Mouse (Mus musculus): ENCODE data around the gene Pim1. TPM values are rescaled to one million over a fixed set of nuclear protein-coding genes. Genes with fewer than 3 reads are reported as not detected.

Gene Pim1
- polyA plus RNA-seq, 1 experiment from 2014 or later: 7.2 TPM

DNA sequence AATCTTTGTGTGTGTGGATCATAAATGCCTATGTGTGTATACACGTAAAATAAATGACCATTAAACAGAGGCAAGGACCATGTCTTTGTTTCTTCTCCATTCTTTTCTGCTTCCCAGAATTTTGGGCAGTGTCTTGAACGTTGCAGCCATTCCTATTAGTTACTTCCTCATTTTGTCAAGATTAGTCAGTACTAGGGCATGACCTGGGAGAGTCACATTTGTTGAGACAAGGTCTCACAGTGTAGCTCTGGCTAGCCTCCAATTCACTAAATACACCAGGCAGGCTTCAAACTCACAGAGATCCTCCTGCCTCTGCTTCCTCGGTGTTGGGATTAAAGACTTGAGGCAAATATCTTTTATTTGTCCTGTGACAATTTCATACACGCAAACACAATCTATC is 12.3 kb upstream of the Pim1 start:
- 95% methylated on average over 4 of the region's 4 CpGs for WGBS
- Histone ChIP-seq H3K4me1 (ENCODE audit: control insufficient read depth, insufficient read depth, low read depth, low read length) (no peaks in the 10 kb centered on the region), H3K9me3 (ENCODE audit: control insufficient read depth, low read length) (no peaks in the 10 kb centered on the region; the same call in 1 of the 2 replicates), H3K36me3 (ENCODE audit: control insufficient read depth, insufficient read depth, low read length) (no peaks in the 10 kb centered on the region), H3K9ac (ENCODE audit: low read depth, low read length) (no peak overlapping the region), H3K4me3 (ENCODE audit: low read length) (no peak overlapping the region), H3K27me3 (replicated peaks; ENCODE audit: control insufficient read depth, insufficient read depth, low read length) (no peaks in the 10 kb centered on the region), H3K27ac (ENCODE audit: low read depth, low read length) (no peak overlapping the region), H3K4me2 (ENCODE audit: low read length) (no peak overlapping the region)
- no peak for ATAC-seq

GRCm38 (mm10) chr17:29480256-29480655 is 10.3 kb upstream of the Pim1 start:
- 90% methylated on average over 2 of the region's 2 CpGs for WGBS
- H3K27ac ChIP-seq (ENCODE audit: low read depth, low read length): no peak overlapping the region
- ATAC-seq: no peak
- H3K27me3 ChIP-seq (replicated peaks; ENCODE audit: control insufficient read depth, insufficient read depth, low read length): no peaks in the 10 kb centered on the region
- no peak overlapping the region for H3K9ac ChIP-seq (ENCODE audit: low read depth, low read length)
- no peak overlapping the region for H3K4me2 ChIP-seq (ENCODE audit: low read length)
- no peaks in the 10 kb centered on the region; the same call in 1 of the 2 replicates for H3K9me3 ChIP-seq (ENCODE audit: control insufficient read depth, low read length)
- no peaks in the 10 kb centered on the region for H3K4me1 ChIP-seq (ENCODE audit: control insufficient read depth, insufficient read depth, low read depth, low read length)
- H3K36me3 ChIP-seq (ENCODE audit: control insufficient read depth, insufficient read depth, low read length): no peaks in the 10 kb centered on the region
- H3K4me3 ChIP-seq (ENCODE audit: low read length): no peak overlapping the region

DNA sequence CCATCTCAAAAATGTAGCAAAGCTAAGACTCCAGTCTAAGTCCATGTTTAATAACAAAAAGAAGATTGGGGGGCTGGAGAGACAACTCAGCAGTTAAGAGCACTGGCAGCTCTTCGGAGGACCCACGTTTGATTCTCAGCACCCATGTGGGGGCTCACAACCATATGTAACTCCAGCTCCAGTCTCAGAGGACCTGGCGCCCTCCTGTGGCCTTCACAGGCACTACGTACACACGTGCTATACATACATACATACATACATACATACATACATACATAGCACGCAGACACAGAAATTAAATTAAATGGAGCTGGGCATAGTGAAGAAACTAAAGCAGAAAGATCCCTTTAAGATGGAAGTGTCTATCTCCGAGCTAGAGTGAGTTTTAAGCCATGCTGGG is 7.9 kb upstream of the Pim1 start:
- no peak for ATAC-seq
- H3K36me3 ChIP-seq (ENCODE audit: control insufficient read depth, insufficient read depth, low read length): no peaks in the 10 kb centered on the region
- 92% methylated on average over 7 of the region's 7 CpGs for WGBS

GRCm38 (mm10) chr17:29483282-29483681 is 7.3 kb upstream of the Pim1 start:
- H3K36me3 ChIP-seq (ENCODE audit: control insufficient read depth, insufficient read depth, low read length): no peaks in the 10 kb centered on the region
- no peak overlapping the region for H3K27ac ChIP-seq (ENCODE audit: low read depth, low read length)
- H3K4me2 ChIP-seq (ENCODE audit: low read length): no peak overlapping the region
- no peak overlapping the region for H3K4me3 ChIP-seq (ENCODE audit: low read length)
- H3K4me1 ChIP-seq (ENCODE audit: control insufficient read depth, insufficient read depth, low read depth, low read length): no peaks in the 10 kb centered on the region
- no peak overlapping the region for H3K9ac ChIP-seq (ENCODE audit: low read depth, low read length)
- no peak for ATAC-seq
- WGBS: 91% methylated on average over 2 of the region's 2 CpGs
- H3K27me3 ChIP-seq (replicated peaks; ENCODE audit: control insufficient read depth, insufficient read depth, low read length): no peaks in the 10 kb centered on the region
- H3K9me3 ChIP-seq (ENCODE audit: control insufficient read depth, low read length): no peaks in the 10 kb centered on the region; the same call in 1 of the 2 replicates

More for the DNA sequence above, 7.9 kb upstream of the Pim1 start:
- Histone ChIP-seq H3K9me3 (ENCODE audit: control insufficient read depth, low read length) (no peaks in the 10 kb centered on the region; the same call in 1 of the 2 replicates), H3K4me1 (ENCODE audit: control insufficient read depth, insufficient read depth, low read depth, low read length) (no peaks in the 10 kb centered on the region), H3K4me3 (ENCODE audit: low read length) (no peak overlapping the region), H3K9ac (ENCODE audit: low read depth, low read length) (no peak overlapping the region), H3K27ac (ENCODE audit: low read depth, low read length) (no peak overlapping the region), H3K4me2 (ENCODE audit: low read length) (no peak overlapping the region), H3K27me3 (replicated peaks; ENCODE audit: control insufficient read depth, insufficient read depth, low read length) (no peaks in the 10 kb centered on the region)

- Histone ChIP-seq H3K4me3 (ENCODE audit: low read length) (no peak overlapping the region), H3K4me2 (ENCODE audit: low read length) (no peak overlapping the region), H3K27ac (ENCODE audit: low read depth, low read length) (no peak overlapping the region), H3K9ac (ENCODE audit: low read depth, low read length) (no peak overlapping the region), H3K9me3 (ENCODE audit: control insufficient read depth, low read length) (no peaks in the 10 kb centered on the region; the same call in 1 of the 2 replicates), H3K36me3 (ENCODE audit: control insufficient read depth, insufficient read depth, low read length) (no peaks in the 10 kb centered on the region), H3K4me1 (ENCODE audit: control insufficient read depth, insufficient read depth, low read depth, low read length) (peaks cover 4% of the 10 kb centered on the region), H3K27me3 (replicated peaks; ENCODE audit: control insufficient read depth, insufficient read depth, low read length) (no peaks in the 10 kb centered on the region)
- 90% methylated on average over 2 of the region's 2 CpGs for WGBS
- no peak for ATAC-seq
These were observed 6.1 kb upstream of the Pim1 start for GRCm38 (mm10) chr17:29484431-29484830.

GRCm38 (mm10) chr17:29485336-29486233 is 5.0 kb upstream of the Pim1 start:
- H3K4me3 ChIP-seq (ENCODE audit: low read length): no peak overlapping the region
- H3K9me3 ChIP-seq (ENCODE audit: control insufficient read depth, low read length): no peaks in the 10 kb centered on the region; the same call in 1 of the 2 replicates
- no peak for ATAC-seq
- H3K27me3 ChIP-seq (replicated peaks; ENCODE audit: control insufficient read depth, insufficient read depth, low read length): no peaks in the 10 kb centered on the region
- H3K9ac ChIP-seq (ENCODE audit: low read depth, low read length): no peak overlapping the region
- peaks cover 4% of the 10 kb centered on the region for H3K4me1 ChIP-seq (ENCODE audit: control insufficient read depth, insufficient read depth, low read depth, low read length)
- H3K36me3 ChIP-seq (ENCODE audit: control insufficient read depth, insufficient read depth, low read length): no peaks in the 10 kb centered on the region
- WGBS: 77% methylated on average over 3 of the region's 3 CpGs
- no peak overlapping the region for H3K27ac ChIP-seq (ENCODE audit: low read depth, low read length)
- H3K4me2 ChIP-seq (ENCODE audit: low read length): no peak overlapping the region

DNA sequence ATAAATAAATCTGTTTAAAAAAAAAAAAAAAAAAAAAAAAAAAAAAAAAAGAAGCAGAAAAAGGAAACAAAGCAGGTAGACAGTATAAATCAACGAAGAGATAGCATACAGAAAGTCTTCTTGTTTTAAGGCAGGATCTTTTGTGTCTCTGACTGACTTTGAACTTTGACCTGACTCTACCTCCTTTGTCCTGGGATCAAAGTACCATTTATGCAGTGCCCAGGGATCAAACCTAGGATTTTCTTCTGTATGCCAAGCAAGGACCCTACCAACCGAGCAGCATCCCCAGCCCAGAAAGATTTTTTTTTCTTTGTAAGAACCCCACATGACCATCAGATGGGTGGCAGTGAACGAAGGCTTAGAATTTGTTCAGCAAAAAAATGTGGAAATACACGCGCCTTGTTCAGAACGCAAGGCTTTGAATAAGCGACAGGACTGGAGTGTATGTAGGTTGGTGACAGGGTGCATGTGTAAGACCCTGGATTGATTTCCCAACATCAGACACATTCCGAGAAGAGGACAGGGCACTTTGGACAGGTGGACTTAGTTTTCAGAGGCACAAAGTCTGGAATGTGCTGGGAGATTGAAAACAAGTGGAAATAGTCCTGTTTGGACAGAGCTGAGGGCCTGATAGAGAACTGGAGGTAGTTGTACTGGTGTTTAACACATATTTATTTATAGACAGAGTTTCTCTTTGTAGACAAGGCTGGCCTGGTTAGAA is 2.1 kb upstream of the Pim1 start:
- no peak for ATAC-seq
- no peak overlapping the region for H3K4me3 ChIP-seq (ENCODE audit: low read length)
- no peaks in the 10 kb centered on the region for H3K27me3 ChIP-seq (replicated peaks; ENCODE audit: control insufficient read depth, insufficient read depth, low read length)
- no peak overlapping the region for H3K9ac ChIP-seq (ENCODE audit: low read depth, low read length)
- H3K27ac ChIP-seq (ENCODE audit: low read depth, low read length): no peak overlapping the region
- WGBS: 75% methylated on average over 8 of the region's 8 CpGs
- H3K4me1 ChIP-seq (ENCODE audit: control insufficient read depth, insufficient read depth, low read depth, low read length): peaks cover 8% of the 10 kb centered on the region
- no peaks in the 10 kb centered on the region for H3K36me3 ChIP-seq (ENCODE audit: control insufficient read depth, insufficient read depth, low read length)
- H3K4me2 ChIP-seq (ENCODE audit: low read length): no peak overlapping the region; the same call in 1 of the 2 replicates
- no peaks in the 10 kb centered on the region for H3K9me3 ChIP-seq (ENCODE audit: control insufficient read depth, low read length)

GRCm38 (mm10) chr17:29488978-29489970 is 1.3 kb upstream of the Pim1 start:
- Histone ChIP-seq H3K27ac (ENCODE audit: low read depth, low read length) (peak overlapping the region; percentile 76), H3K27me3 (replicated peaks; ENCODE audit: control insufficient read depth, insufficient read depth, low read length) (no peaks in the 10 kb centered on the region), H3K4me1 (ENCODE audit: control insufficient read depth, insufficient read depth, low read depth, low read length) (peaks cover 8% of the 10 kb centered on the region), H3K9me3 (ENCODE audit: control insufficient read depth, low read length) (no peaks in the 10 kb centered on the region), H3K4me3 (ENCODE audit: low read length) (peak overlapping the region; percentile 94), H3K36me3 (ENCODE audit: control insufficient read depth, insufficient read depth, low read length) (no peaks in the 10 kb centered on the region), H3K4me2 (ENCODE audit: low read length) (peak overlapping the region; percentile 65), H3K9ac (ENCODE audit: low read depth, low read length) (peak overlapping the region; percentile 66)
- peak; percentile 2; the same call in 1 of the 2 replicates for ATAC-seq
- WGBS: 6% methylated on average over 30 of the region's 30 CpGs

All from hindbrain, embryonic 16.5 days (tissue).